Mouse (Mus musculus): ENCODE measurements around the gene Gm49340.
A peak's percentile ranks its signal among the peaks of the same experiment; 100 is the strongest.
"Not testable (repeated sequence)": the region's sequence is repeated elsewhere in the genome, so short reads cannot be mapped to it uniquely, and the experiment has no call there.

Gm49340 gene

DNA sequence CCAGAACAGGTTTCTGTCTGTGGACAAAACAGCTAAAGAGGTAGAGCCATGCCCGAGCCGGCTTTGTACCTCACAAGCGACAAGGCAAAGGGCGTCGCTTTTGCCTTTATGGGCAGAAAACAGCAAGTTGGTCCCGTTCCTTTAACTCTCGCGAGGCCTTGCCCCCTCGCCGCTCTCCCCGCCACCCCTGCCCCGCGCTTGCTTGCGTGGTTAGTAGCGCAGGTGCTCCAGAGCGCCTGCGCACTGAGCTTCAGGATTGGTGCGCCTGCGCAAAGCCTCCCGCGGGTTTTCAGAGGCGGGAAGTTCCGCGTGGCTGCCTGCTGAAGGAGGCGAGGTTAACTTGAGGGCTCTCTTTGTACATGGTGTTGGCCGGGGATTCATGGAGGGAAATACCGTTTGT lies at the start of gene Gm49340, which contains the start of the genes Aspa and Spata22:
Gene Gm49340 (plus strand): TSS at position 300 of the 400 bp plus-strand sequence.
Gene Aspa (minus strand): TSS at position 155 of the 400 bp plus-strand sequence.
Gene Spata22 (plus strand): TSS at position 300 of the 400 bp plus-strand sequence.
- no peak for DNase-seq

GRCm38 (mm10) chr11:73280710-73281109 lies 48.8 kb upstream of the Gm49340 start:
- peak; percentile 39 for DNase-seq

DNA sequence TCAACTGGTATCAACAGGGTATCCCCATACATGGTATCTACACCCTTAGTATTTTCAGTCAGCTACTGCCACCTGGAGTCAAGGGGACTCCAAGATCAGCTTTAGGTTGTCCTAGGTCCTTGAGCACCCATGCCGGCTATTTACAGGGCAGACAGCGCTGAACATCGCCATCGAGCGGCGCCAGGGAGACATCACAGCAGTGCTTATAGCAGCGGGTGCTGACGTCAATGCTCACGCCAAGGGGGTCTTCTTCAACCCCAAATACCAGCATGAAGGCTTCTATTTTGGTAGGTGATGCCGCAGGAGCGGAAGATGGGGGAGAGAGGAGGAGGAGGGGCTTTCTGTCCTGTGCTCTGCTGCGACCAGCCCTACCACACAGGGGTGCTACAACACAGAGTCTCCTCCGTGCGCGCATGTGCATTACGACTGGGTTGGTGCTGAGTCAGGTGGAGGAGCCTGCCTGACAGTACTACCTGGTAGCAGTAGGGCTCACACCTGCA lies 48.0 kb upstream of the Gm49340 start:
- DNase-seq = peak; percentile 71

DNA sequence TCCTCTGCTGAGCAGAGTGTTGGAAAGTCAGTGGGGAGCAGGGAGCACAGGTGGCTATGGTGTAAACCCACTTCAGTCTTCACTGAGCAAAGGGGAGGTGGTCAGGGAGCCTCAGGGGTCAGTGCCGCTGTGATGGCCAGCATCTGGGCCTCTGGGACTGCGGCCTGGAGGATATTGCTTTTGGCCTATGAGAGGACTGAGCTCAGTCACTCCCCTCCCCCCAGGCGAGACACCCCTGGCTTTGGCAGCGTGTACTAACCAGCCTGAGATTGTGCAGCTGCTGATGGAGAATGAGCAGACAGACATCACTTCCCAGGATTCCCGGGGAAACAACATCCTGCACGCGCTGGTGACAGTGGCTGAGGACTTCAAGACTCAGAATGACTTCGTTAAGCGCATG lies 46.2 kb upstream of the Gm49340 start:
- no peak for DNase-seq

GRCm38 (mm10) chr11:73283926-73284325 lies 45.6 kb upstream of the Gm49340 start:
- DNase-seq = no peak

- peak; percentile 11 for DNase-seq
Measured at GRCm38 (mm10) chr11:73284351-73284750, 45.2 kb upstream of the Gm49340 start.

DNA sequence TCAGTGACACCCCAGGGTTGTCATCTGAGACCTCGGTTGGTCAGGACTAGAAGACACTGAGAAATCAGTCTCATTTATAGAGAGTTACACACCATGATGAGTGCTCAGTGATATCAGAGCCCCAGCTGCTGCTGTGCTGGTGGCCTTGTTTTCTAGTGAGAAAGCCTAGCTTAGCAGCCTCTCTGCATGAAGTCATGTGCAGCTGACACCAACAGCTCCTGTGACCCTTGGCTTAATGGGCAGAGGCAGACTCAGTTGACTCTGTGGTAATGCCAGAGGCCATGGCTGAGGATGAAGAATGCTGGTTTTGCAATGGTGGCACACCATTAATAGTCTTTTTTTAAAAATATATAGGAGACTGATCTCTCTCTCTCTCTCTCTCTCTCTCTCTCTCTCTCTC lies 39.9 kb upstream of the Gm49340 start:
- no peak for DNase-seq

GRCm38 (mm10) chr11:73303123-73303522 lies 26.4 kb upstream of the Gm49340 start:
- DNase-seq = no peak

- DNase-seq = no peak
Measured at GRCm38 (mm10) chr11:73315961-73316360, 13.6 kb upstream of the Gm49340 start.

- DNase-seq = not testable (repeated sequence)
Measured at GRCm38 (mm10) chr11:73318581-73318980, 11.0 kb upstream of the Gm49340 start.

DNA sequence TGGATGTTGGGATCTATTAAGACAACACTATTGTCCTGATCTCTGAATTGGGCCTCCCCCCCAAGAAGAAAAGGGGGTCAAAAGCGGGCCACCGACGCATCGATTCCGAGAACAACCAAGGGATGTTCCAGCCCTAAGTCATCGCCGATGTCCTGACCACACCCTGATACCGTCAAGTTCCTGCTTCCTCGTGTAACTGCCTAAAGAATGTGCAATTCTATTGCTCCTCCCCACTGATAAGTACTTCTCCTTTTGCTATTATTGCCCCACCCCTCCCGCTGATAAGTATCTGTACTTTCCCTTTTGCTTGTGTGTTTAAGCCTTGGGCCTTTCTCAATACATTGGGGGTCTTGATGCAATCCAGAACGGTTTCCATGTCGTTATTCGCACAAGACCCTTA lies 8.5 kb upstream of the Gm49340 start:
- not testable (repeated sequence) for DNase-seq

- no peak for DNase-seq
Measured at GRCm38 (mm10) chr11:73323906-73324830, 5.4 kb upstream of the Gm49340 start.

DNA sequence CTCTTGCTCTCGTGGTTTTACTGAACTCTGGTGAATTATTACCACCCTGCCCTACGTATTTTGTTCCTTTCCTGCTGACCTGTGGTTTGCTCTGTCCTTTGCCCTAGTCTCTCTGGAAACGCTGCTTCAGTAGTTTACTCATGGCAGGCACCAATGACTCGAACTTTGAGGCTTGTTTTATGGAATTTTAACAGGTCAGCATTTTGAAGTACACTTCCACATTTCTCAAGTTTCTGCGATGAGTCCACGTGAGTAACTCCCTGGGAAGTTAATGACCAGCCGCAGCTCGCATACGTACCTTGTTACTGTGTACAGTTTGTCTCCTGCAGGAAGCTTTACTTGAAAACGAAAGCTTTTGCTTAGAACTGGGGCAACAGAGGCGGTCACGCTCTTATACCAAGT lies 3.1 kb upstream of the Gm49340 start:
- DNase-seq = peak; percentile 4

DNA sequence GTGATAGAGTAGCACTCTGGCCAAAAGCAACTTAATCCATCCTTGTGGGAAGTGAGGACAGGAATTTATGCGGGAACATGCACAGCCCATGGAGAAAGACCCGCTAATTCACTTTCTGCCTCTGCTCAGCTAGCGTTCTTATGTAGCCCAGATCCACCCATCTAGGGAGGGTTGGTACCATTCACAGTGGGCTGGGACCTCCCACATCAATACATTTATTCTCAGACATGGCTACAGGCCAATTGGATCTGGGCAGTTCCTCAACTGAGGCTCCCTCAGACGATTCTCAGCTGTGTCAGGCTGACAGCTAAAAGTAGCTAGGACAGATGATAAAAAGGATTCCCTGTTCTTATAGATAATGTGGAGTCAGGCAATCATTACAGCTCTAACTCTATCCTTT lies 2.2 kb upstream of the Gm49340 start:
- no peak for DNase-seq

- DNase-seq = no peak
Measured at GRCm38 (mm10) chr11:73333357-73333756, 3.8 kb downstream of the Gm49340 start.

- DNase-seq = no peak
Measured at GRCm38 (mm10) chr11:73336919-73337318, 7.4 kb downstream of the Gm49340 start.

GRCm38 (mm10) chr11:73350483-73350882 lies 20.9 kb downstream of the Gm49340 start, which contains the start of gene Olfr20:
Gene Olfr20 (plus strand): TSS chr11:73350783.
- DNase-seq = no peak

GRCm38 (mm10) chr11:73370946-73371345 lies 41.4 kb downstream of the Gm49340 start, which contains the start of gene Olfr376:
Gene Olfr376 (plus strand): TSS chr11:73371246.
- DNase-seq = no peak

DNA sequence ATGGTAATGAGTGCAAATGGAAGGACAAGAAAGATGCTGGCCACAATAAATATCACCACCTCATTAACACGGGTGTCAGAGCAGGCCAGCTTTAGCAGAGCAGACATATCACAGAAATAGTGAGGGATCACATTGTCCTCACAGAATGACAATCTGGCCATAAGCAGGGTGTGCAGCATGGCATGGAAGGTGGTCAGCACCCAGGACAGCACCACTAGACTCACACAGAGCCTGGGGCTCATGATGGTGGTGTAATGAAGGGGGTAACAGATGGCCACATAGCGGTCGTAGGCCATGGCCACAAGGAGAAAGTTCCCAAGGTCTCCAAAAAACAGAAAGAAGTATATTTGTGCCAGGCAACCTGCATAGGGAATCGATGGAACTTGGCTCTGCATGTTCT lies 65.8 kb downstream of the Gm49340 start:
- no peak for DNase-seq

DNA sequence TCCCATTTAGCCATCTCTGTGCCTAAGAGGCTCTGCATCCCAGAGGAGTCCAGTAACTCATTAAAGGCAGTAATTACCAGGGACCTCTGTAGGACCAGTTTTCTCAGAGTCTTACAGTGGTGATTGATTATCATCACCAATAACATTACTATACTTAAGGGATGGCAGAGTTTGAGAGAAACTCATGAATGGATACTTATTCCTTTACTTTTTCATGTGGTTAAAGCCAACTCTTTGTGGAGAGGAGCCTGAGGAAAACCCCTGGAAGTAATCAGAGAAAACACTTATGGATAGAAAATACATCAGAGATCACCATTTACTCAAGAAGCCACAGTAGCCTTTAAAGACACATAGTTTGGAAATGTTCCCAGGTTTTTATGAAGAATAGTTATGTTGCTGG lies 70.0 kb downstream of the Gm49340 start, which contains the start of gene Olfr1:
Gene Olfr1 (minus strand): TSS at position 101 of the 400 bp plus-strand sequence.
- DNase-seq = no peak
